Mouse (Mus musculus) splenic B cell, adult 2 months (primary cell): ENCODE data around the gene Sgpl1.
A peak's percentile ranks its signal among the peaks of the same experiment; 100 is the strongest.

Experiments used
- DNase-seq: peaks from one replicate; pipeline ENCODE4 v3.0.0-alpha.2; 2011; ENCODE audit warnings: low read depth, low spot score
- H3K27me3 ChIP-seq: 2 replicates; pipeline ENCODE4 v1.6.1; 2012; ENCODE audit warnings: mild to moderate bottlenecking, low read length, moderate library complexity, mixed read lengths; ENCODE audit not compliant: control insufficient read depth, poor library complexity, insufficient read depth, severe bottlenecking
- H3K36me3 ChIP-seq: 2 replicates; pipeline ENCODE4 v1.6.1; 2012; ENCODE audit warnings: mild to moderate bottlenecking, low read length, moderate library complexity, mixed read lengths; ENCODE audit not compliant: control insufficient read depth, poor library complexity, insufficient read depth, severe bottlenecking

The Sgpl1 gene

DNA sequence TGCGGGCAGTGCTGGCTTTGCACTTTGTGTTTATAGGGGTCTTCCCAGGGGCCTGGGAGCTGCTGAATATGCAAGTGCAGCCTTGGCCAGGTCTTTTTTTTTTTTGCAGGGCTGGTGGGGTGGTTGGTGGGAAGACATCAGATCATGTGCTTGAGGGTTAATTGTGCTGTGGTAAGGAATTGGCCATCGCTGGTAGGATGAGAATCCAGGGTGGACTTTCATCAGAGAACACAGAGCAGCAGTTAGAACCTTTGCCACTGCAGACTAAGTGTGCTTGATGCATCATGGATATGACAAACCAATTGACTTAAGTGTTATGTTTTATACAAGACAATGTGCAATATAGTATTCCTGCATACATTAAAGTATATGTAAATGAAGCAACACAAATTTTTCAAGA, 62.1 kb downstream of the Sgpl1 start:
- no peak for DNase-seq
- Histone ChIP-seq H3K36me3 (no peaks in the 10 kb centered on the region), H3K27me3 (no peaks in the 10 kb centered on the region)

DNA sequence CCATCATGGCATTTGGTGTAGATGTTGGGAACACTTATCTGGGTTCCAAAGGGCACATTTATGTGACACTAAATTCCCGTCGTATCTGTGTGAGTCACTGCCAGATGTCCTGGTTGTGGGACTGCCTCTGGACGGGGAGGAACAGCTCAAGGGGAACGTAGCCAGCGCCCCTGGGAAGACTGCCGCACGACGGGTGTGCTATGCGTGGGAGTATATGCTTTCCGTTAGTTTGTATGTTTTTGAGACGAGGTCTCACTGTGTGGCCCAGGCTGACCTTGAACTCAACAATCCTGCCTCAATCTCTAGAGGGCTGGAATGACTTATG, 66.6 kb downstream of the Sgpl1 start:
- DNase-seq, result no peak
- Histone ChIP-seq H3K36me3 (no peaks in the 10 kb centered on the region), H3K27me3 (no peaks in the 10 kb centered on the region; the same call in 1 of the 2 replicates)

DNA sequence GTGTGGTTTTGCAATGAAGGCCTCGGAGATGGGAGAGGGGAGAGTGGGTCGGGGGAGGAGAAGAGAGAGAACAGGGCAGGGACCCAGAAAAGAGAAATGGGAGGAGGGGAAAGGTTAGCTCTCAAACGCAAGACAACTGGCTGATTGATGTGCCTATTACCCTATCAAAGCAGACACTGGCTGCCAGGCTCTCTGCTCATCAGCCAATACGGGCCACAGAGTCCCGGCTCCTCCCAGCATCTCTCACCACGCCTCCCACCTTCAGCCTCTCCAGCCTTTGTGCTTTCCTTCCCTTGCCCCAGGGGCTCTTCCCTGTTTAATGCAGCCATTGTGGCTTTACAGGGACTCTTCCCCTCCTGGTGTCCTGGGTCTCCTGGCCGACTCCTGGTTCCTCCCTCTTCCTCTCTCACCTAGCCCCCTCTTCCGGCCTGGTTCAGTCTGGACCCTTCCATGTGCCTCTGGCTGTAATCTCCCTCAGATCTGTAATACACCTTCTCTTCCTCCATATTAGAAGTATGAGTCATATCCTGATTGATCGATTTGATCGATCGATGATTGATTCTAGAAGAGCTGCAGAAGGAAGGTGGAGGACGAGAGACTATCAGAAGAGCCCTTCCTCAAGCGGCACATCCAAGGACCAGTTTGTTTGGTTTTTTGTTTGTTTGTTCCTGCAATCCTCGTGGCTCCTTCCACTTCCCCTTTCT, 67.1 kb downstream of the Sgpl1 start:
- H3K36me3 ChIP-seq, result no peaks in the 10 kb centered on the region
- DNase-seq, result peak; percentile 34
- H3K27me3 ChIP-seq, result no peaks in the 10 kb centered on the region; the same call in 1 of the 2 replicates

DNA sequence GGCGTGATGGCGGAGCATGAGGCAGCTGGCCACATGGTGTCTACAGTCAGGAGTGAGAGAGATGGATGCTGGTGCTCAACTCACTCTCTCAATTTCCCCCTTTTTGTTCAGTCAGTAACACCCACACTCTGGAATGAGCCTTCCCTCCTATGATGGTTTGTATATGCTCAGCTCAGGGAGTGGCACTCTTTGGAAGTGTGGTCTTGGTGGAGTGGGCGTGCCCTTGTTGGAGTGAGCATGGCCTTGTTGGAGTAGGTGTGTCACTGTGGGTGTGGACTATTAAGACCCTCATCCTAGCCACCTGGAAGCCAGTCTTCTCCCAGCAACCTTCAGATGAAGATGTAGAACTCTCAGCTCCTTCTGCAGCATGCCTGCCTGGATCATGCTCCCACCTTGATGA, 71.9 kb downstream of the Sgpl1 start:
- Histone ChIP-seq H3K36me3 (no peaks in the 10 kb centered on the region), H3K27me3 (no peaks in the 10 kb centered on the region; the same call in 1 of the 2 replicates)
- DNase-seq, result no peak

- no peaks in the 10 kb centered on the region; the same call in 1 of the 2 replicates for H3K27me3 ChIP-seq
- no peaks in the 10 kb centered on the region for H3K36me3 ChIP-seq
- DNase-seq, result no peak
Observed at GRCm38 (mm10) chr10:61074643-61075042, 72.9 kb downstream of the Sgpl1 start.

DNA sequence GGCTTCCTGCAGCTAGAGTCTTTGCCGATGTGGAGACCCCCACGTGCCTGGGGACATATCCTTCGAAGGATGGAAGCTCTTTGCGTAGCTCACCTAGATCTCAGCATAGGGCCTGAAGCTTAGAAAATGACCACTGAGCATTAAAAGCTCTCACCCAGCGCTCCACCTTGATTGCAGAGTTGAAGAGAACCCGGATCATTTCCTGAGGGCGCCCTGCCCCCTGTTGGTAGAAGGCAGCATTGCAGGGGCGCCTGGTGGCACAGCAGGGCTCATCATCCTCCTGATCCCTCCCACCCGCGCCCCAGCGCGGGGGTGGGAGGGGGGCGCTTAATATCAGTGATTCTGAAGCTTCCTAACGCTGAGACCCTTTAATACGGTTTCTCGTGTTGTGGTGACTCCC, 75.2 kb downstream of the Sgpl1 start:
- no peaks in the 10 kb centered on the region for H3K27me3 ChIP-seq
- no peaks in the 10 kb centered on the region for H3K36me3 ChIP-seq
- peak; percentile 60 for DNase-seq

DNA sequence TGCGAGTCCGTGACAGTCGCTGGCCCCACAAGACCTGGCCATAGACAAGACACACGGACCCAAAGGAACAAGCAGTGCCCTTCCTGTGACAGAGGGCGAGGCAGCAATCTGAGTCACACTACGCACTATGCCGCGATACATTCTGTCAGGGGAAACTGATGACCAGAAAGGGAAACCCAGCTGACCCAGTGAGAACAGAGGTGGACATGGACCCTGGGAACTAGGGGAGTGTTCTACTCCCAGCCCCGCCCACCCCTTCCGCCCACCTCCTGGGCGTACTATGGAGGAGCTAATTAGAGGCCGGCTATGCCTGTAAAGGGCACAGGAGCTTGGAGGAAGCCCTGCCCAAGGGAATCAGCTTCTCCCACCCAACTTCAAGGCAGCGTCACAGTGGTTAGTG, 78.3 kb downstream of the Sgpl1 start:
- no peak for DNase-seq
- H3K27me3 ChIP-seq, result no peaks in the 10 kb centered on the region
- H3K36me3 ChIP-seq, result no peaks in the 10 kb centered on the region

DNA sequence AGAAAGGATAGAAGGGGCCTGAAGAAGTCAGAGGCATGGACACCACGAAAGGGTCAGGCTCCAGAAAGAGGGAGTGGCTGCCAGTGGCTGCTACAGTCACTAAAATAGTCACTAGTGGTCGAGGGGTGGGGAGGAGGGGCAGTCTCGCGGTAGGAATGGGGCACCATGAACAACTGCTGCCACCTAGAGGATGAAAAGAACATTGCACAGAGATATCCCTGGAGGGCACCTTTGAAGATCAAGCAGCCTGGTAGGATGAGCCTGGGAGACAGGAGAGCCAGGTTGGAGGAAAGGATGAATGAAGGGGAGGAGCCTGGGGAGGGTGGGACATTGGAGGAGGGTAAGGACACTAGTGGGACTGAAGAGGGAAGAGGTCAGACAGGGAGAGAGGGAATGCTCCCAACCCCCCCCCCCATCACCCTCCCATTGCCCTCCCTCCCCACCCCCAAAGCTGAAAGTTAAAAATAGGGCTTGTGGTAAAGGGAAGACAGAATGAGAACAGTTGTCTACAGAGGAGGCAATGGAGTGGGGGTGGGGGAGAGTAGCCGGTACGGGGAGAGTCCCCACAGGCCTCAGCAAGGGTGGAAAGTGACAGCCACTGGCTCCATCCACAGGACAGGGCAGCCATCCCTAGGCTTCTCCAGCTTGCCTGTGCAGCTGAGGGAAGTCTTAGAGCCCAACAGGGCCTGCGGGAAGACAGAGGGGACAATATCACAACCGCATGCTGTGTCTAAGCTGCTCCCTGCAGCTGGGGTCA, 78.9 kb downstream of the Sgpl1 start:
- Histone ChIP-seq H3K36me3 (no peaks in the 10 kb centered on the region), H3K27me3 (no peaks in the 10 kb centered on the region)
- peak; percentile 71 for DNase-seq

DNA sequence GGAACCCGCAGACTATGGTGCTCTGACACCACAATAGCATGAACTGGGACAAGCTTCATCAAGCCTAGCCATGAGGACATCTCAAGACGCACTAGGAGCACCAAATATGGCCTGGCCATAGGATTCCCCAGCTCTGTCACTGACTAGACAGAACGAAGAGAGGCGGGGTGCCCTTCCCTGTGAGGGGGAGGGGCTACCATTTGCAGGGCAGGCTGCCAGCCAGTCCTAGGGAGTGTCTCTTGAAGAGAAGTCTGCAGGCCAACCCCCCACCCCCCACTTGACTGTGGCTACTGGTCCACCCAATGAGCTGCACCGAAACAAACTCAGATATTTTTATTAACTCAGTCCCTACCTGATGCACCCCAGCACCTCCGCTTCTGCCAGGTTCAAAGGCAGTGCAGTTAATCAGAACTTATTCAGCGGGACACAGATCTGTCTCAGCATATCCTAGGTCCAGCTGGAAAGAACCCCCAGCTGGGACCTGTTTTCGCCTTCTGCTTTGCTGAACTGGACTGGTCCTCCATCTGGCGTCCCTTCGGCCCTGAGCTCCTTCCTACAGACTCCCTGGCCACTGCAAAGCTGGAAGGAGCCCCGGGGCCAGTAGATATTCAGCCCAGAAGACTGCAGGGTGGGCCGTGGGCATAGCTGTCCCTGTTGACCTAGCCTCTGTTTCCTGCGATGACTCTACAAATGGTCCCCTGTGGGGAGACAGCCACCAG, 82.1 kb downstream of the Sgpl1 start:
- Histone ChIP-seq H3K27me3 (no peaks in the 10 kb centered on the region), H3K36me3 (no peaks in the 10 kb centered on the region)
- no peak for DNase-seq

GRCm38 (mm10) chr10:61064635-61065034, 82.9 kb downstream of the Sgpl1 start:
- DNase-seq, result no peak
- Histone ChIP-seq H3K36me3 (no peaks in the 10 kb centered on the region), H3K27me3 (no peaks in the 10 kb centered on the region)

DNA sequence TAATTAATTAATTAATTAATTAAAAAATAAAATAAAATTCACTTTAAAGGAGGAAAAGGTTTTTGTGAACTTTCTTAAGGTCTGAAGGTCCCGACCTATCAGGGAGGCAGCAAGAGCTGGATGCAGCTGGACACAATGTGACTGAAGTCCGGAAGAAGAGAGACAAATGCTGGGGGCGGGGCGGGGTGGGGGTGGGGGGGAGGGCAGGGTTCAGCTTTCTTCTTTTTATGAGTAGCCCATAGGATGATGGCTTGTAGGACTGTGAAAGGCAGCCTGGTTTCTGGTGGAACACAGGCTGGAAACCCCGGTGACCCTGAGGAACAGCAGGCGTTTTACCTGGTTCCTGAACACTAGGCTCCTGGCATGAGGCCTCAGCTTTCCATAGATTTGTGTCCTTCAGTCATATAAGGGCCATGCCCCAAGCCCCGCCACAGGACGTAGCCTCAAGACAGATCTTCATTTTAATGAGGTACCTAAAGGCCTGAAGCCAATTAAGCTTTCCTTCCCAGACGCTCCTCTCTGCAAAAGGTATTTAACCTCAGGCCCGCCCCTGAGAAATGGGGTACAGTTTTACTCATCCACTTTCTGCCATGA, 84.1 kb downstream of the Sgpl1 start:
- no peaks in the 10 kb centered on the region for H3K27me3 ChIP-seq
- no peak for DNase-seq

GRCm38 (mm10) chr10:61059543-61060110, 87.9 kb downstream of the Sgpl1 start:
- no peak for DNase-seq
- H3K36me3 ChIP-seq, result no peaks in the 10 kb centered on the region
- no peaks in the 10 kb centered on the region for H3K27me3 ChIP-seq

More for the DNA sequence above, 84.1 kb downstream of the Sgpl1 start:
- H3K36me3 ChIP-seq, result no peaks in the 10 kb centered on the region

DNA sequence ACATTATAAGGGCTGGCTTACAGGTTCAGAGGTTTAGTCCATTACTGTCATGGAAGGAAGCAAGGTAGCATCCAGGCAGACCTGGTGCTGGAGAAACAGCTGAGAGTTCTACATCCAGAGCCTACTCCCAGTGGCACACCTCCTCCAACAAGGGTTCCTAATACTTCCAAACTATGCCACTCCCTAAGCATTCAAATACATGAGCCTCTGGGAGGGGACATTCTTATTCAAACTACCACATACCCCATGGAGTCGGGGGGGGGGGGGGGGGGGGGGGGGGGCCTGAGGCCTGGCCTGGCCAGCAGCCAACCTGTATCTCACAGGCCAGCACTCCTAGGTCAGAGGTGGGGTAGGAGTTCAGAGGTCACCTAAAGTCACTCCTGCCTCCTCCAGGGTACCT, 88.4 kb downstream of the Sgpl1 start:
- Histone ChIP-seq H3K36me3 (no peaks in the 10 kb centered on the region), H3K27me3 (no peaks in the 10 kb centered on the region)
- no peak for DNase-seq

DNA sequence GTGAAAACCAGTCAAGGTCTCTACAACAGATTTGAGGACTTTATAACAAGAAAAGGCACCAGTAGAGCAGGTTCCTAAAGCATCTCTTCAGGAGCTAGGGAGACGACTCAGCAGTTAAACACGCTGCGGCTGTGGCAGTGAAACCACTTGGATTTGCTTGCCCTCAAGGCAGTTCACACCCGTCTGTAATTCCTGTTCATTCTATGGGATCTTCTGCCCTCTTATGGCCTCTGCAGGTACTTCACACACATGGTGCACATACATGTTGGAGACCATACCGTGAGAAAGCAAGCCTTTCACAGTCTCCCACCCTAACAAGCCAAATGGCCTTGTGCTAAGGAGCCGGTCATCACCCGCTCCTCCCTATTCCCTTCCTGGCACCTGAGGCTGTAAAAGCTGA, 90.8 kb downstream of the Sgpl1 start:
- DNase-seq, result no peak
- no peaks in the 10 kb centered on the region for H3K27me3 ChIP-seq
- no peaks in the 10 kb centered on the region for H3K36me3 ChIP-seq
